Mouse (Mus musculus) urinary bladder, postnatal 4 days (tissue): ENCODE data around the gene Ube4b.

Experiments used
- DNase-seq, 2 experiments: peaks; one replicate each; pipeline ENCODE4 v3.0.0; 2021 to 2022; ENCODE audit warnings: low spot score in 2 of 2

Gene Ube4b

GRCm38 (mm10) chr4:149337353-149337752 is 89.2 kb downstream of the Ube4b start:
- no peak for DNase-seq

- no peak for DNase-seq
Measured at GRCm38 (mm10) chr4:149336302-149336701, 90.2 kb downstream of the Ube4b start.

- DNase-seq, result no peak
Measured at GRCm38 (mm10) chr4:149334881-149335280, 91.7 kb downstream of the Ube4b start.

- no peak for DNase-seq
Measured at GRCm38 (mm10) chr4:149332726-149333125, 93.8 kb downstream of the Ube4b start.

- DNase-seq, result no peak
Measured at GRCm38 (mm10) chr4:149330495-149330894, 96.1 kb downstream of the Ube4b start.

GRCm38 (mm10) chr4:149328735-149329134 is 97.8 kb downstream of the Ube4b start:
- DNase-seq, result no peak

DNA sequence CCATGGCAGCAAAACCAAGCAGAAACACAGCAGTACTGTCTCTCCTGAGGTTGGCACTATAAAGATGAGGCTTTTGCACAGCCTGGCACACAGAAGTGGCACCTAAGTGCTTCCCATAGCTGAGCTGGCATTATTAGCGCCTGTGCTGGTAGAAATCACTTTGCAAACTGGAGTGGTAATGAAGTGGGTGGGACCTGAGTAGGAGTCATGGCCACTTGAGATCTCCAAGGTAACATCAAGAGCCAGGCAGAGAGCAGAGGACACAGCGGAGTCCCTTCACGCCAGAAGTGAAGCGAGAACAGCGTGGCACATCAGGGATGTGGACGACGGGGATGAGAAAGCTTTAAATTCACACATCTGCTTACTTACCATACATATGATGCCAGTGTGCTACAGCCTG is 99.3 kb downstream of the Ube4b start:
- no peak for DNase-seq

DNA sequence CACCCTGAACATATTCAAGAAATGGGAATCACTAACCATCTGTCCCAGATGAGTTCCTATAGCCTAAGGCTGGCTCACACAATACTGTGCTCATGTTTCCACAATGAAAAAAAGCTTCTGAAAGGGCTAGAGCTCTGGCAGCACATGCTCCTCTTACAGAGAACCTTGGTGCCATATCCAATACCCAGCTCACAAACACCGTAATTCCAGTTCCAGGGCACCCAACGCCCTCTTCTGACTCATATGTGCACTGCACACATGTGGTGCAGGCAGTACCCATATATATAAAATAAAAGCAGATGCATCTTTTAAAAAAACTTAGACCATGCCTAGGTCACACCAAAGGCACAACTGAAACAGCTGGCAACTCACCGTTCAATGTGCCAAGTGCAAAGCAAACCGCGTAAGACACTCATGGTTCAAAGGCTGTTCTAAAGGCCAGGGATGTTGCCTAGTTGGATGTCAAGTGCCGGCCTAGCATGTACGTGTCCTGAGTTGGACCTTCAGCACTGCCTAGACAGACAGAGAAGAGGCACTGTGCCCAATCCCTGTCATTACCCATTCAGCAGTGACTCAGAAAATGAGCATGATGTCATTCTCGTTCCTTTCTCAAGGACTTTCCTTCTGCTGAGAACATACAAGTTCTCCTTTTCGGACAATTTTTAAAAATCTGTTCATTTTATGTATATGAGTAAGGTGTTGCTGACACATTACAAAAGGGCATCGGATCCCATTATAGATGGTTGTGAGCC is 101.0 kb downstream of the Ube4b start:
- no peak for DNase-seq

DNA sequence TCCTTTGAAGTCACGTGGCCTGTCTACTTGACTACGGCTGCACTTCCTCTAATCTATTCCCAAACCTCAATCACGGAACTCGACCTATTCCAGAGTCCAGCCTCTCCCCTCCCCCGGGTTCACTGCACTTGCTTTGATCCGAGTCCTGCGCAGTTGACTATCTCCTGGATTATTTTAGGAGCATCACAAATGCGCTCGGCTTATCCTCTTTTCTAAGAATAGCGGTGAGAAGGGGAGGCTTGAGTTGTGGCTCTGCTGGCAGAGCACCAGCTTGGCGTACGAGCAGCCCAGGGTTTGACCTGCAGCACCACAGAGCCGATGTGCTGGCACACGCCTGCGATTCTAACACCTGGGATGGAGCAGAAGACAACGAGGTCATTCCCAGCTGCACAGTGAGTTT is 102.8 kb downstream of the Ube4b start:
- no peak for DNase-seq

DNA sequence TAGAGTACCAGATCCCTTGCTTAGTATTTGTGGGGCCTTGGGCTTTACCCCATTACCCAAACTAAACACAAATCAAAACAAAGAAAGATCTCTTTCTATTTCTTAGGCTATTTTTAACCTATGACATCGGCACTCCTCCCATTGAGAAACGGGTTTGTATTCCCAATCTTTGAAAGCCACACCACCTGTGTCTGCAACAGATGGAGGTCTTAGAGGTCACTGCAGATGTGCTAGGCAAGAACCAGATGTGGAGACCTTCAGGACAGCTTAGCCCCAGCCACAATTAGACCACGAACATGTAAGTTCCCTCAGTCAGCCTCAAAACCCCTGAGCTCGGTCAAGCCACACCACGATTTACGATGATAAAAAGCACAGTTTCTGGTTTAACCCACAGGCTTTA is 103.8 kb downstream of the Ube4b start:
- DNase-seq, result no peak

DNA sequence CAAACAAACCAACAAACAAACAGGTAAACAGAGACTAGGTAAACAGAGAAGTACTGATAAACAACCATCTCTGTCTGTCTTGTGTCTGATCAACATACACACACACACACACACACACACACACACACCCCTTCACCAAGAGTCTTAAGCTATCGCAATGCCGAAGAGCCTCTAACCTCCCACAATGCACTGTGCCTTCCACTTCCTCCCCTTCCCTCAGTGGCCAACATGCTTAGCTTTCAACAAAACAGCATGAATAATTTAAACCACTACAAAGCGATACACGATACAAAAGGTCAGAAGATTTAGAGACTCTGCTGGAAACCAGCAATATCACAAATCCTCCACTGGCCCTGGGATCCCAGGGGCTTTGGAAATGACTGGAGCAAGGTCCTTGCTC is 104.3 kb downstream of the Ube4b start:
- DNase-seq, result no peak

- DNase-seq, result no peak
Measured at GRCm38 (mm10) chr4:149319088-149319487, 107.5 kb downstream of the Ube4b start.

- DNase-seq, result no peak
Measured at GRCm38 (mm10) chr4:149317387-149317786, 109.2 kb downstream of the Ube4b start.

GRCm38 (mm10) chr4:149314275-149314837 is 112.2 kb downstream of the Ube4b start:
- DNase-seq, result no peak

DNA sequence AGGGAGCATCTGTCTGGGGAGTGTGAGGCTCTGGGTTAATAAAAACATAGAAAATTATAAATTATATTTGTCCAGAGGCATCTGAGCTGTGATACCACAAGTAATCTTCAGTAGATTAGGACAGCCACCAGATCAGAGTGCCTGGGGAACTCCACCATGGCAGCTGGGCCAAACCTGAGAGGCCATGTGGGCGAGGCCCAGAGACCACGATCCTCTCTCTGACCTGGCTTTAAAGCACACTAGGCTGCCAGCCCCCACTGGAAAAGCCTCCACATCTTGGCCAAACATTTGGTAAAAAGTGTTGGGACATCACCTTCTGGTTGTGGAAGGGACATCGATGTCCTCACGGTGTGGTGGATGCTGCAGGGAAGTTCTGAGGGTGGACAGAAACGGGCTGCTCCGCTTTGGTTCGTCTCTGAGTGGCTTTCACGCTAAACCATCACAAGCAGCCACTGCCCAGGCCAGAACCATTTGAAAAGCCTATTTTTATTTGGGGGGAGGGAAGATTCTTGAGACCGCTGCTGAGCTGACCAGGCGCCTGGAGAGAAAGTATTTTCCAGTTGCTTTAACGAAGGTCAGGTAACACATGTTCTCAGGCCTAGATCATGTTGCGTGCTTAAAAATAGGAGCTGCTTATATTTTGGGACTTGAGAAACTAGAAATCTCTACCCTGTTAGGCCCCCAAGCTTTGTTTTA is 112.8 kb downstream of the Ube4b start:
- DNase-seq, result no peak

DNA sequence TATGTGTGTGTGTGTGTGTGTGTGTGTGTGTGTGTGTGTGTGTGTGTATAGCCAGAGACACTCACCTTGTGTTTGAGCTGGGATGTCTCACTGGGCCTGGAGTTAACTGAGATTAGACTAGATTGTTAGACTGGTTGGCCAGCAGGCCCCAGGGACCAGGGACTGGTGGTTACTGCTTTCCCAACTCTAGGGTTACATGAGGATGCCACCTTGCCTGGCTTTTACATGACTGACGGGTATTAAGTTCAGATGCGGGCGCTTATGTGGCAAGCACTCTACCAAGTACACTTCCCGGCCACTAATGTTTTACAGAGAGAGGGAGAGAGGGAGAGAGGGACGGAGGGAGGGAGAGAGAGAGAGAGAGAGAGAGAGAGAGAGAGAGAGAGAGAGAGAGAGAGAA is 114.6 kb downstream of the Ube4b start:
- DNase-seq, result no peak

DNA sequence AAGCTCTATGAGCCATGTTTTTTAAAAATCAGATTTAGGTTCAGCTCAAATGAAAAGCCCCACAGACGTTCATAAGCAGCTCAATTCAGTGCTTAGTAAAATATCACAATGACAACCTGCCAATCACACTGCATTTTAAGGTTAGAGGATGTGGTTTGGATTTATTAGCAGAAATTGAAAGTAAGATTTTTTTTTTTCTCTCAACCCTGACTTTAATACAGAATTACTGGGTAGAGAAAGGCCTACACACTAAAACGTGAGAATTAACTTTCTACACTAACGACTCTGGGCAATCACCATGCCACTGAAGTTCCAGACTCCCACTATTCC is 118.1 kb downstream of the Ube4b start:
- DNase-seq, result no peak

GRCm38 (mm10) chr4:149307596-149308490 is 118.7 kb downstream of the Ube4b start, which contains the start of gene Kif1b:
Gene Kif1b (minus strand): TSS chr4:149307693.
- peak; percentile 96 to 99 for DNase-seq

GRCm38 (mm10) chr4:149306712-149307595 is 119.6 kb downstream of the Ube4b start:
- DNase-seq, result peak; percentile 44 to 65

DNA sequence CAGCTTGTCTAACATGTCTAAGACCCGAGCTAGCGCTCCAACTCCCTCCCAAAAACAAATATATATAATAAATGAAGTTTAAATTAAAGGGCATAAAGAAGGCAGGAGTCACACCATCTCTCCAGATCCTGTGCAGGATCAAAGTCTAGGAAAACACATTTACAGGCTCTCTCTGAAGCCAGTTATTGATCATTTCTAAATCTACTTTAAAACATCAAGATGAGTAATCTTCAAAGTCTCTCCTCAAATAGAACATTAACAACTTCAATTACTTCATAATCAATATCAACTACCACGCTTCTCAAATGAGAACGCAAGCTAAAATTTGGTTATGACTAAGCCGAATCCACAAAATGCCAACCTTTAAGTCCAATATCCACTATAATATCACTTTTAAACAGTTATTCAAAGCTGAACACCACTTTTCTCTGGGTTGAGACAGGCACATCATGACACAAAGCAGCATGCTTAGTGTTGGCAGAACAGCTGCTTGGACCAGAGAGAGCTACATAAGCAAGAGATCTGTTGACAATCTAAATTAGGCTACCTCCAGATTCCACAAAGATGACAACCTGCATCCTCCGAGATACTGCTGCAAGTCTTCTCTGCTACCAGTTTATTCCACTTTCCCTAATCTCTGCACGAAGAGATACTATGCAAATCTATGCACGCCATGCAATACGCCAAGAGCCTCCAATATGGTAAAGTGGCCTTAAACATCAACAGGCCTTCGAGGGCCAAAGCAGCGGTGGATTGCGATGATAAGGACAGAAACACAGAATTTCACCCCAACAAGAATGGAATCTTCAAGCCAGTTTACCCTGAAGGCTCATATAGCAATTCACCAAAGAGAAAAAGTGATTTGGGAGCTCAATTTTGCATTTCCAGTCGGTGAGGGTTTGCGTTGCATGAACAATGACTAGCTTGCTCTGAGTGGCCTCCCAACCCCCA is 120.5 kb downstream of the Ube4b start:
- DNase-seq, result no peak
